Mouse (Mus musculus) cerebellum, adult 2 months (tissue): ENCODE measurements around the gene Nppb.

Experiments
- CTCF ChIP-seq: fragments of 200-500 bp; IDR thresholded peaks from 2 replicates; pipeline ENCODE4 v1.5.1; 2011; ENCODE audit warnings: low read depth, mild to moderate bottlenecking, control low read depth, low read length, moderate library complexity, borderline replicate concordance; ENCODE audit not compliant: insufficient read depth
- POLR2A ChIP-seq: fragments of 200-500 bp; IDR thresholded peaks from 2 replicates; pipeline ENCODE4 v1.6.1; 2011; ENCODE audit warnings: low read length, control low read depth, borderline replicate concordance; ENCODE audit not compliant: insufficient read depth

DNA sequence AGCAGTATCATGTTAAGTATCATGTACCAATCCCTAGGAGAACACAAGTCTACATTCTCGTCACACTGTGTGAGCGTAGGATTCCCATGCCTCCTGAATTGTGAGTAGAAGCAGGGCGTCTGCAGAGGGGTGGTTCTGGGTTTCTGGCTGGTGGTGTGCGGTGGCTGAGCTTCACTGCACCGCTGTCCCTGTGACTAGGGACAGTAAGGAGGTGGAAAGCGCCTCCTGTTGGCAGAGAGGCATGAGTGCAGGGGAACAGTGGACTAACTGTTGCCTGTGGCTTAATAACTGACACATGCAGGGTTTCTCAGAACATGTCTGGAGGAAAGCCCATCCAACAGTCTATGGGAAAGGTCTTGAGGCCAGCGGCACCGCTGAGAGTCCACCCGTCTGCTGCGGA lies 29.8 kb downstream of the Nppb start:
- TF ChIP-seq POLR2A (no peak), CTCF (peak; percentile 49)
